Mouse (Mus musculus): ENCODE data around the gene Zfp683.

The Zfp683 gene

DNA sequence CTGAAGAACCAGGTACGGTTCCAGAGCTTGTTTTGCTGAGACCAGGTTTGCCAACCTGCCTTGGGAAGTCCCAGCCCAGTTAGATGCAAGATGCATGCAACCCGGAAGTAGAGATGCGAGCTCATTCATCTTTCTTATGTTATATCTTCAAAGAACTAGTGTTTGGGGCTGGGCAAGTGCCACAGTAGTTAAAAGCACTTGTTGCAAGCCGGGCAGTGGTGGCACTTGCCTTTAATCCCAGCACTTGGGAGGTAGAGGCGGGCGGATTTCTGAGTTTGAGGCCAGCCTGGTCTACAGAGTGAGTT, 37.5 kb downstream of the Zfp683 start:
- DNase-seq (ENCODE audit: low spot score in 2 of 2), result no peak

DNA sequence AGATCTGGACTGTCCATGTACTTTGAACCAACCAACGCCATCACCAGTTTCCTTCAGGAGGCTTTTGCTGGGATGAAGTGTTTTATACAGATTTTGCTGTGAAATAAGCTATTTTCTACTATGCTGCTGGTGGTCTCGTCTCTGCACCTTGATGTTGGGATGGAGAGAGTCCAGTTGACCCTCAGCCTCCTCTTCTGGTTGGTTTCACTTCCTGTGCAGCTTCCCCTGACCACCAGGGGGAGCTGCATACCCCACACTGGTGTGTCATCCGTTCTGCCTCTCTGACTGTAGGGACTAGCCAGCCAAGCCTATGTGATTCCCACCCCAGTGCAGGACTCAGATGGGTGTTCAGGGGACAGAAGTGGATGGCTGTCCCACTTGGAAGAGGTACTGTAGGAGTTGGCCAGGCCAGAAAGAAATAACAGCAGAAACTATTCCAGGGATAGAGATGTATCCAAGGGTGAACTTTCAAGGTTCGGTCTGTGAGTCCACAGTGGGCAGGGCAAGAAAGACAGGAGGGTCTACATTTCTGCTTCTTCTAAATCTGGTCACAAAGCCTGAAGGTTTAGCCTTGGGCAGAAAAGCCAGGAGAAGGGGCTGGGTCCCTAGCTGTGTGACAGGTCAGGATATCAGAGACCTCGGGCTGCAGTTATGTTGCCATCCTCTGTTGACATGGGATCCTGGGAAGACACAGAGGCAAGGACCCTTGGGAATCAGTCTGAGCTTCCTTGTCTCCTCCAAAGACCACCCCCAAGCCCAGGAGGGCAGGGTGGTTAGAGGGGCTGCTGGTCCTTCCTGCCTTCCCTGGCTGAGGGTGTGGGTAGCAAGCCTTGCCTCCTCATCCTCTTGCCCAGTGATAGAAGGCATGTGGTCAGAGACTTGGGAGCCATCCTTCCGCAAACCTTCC, 39.0 kb downstream of the Zfp683 start:
- peak; percentile 74 to 91 for DNase-seq (ENCODE audit: low spot score in 2 of 2)

DNA sequence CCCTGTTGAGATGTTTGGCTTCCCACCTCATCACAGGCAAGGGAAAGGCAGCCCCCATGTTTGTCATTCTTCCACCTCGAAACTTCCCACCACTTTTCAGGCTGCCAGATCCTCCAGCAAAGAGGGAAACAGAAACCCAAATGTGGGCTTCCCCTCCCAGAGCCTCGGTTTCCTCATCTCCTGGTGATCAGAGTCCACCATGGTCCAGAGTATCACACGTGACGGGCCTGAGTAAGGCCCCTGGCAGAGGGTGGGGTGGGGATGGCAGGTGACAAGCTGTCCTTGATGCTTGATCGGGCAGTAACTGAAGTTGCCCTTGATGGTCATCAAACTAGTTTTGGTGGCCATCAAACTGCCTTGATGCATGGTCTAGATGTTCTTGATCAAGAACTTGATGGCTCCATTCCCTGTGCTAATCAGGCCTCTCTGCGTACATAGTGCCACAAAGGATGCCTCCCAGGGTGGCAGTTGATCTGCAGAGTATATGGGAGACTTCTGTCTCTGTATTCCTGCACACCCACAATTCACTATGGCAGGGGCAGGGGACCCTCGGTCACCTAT, 40.4 kb downstream of the Zfp683 start:
- peak in 1 of 2 experiments; percentile 62 for DNase-seq (ENCODE audit: low spot score in 2 of 2)

DNA sequence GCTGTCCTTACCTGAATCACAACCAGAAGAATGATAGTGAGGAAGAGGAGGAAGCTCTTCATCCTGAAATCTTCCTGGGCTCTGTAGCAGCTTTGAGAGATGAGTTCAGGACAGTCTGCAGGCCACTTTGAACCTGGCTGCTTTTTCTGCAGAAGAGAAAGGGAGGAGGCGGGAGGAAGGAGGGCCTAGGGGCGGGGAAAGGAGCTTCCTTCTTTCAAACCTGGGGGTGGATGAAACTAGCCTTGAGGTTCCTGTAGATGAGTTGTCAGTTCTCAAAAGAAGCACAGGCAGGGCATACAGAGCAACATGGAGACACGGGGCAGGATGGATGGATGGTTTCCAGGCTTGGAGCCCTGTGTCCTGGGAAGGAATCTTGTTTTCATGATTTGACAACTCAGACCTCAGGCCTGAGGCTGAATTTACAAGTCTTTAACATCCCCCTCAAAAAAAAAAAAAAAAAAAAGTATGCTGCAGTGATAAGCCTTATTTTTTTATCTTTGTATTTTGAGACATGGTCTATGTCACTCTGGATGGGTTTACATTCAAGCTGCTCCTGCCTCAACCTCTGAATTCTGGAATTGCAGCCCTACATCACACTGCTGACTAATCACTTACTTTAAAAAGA, 41.4 kb downstream of the Zfp683 start, which contains the start of gene Cd52:
TSS of gene Cd52 (minus strand) at position 160 of the 625 bp plus-strand sequence.
- peak; percentile 77 to 79 for DNase-seq (ENCODE audit: low spot score in 2 of 2)

DNA sequence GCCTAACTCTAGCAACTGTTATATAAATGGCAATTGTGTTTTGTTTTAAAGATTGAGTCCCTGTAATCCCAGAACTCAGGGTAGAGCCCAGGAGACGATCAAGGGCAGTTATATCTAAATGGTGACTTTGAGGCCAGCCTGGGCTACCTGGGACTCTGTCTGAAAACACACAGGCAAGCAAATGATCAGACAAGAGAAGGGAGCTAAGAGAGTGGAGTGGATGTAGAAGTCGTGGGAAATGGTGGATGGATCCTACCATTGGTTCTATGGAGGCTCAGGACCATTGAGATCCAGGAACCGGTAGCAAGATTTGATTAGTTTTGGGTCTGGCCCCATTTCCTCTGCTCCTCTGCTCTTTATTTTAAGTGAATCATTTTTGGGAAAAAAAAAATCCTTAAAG, 42.5 kb downstream of the Zfp683 start:
- no peak for DNase-seq (ENCODE audit: low spot score in 2 of 2)

DNA sequence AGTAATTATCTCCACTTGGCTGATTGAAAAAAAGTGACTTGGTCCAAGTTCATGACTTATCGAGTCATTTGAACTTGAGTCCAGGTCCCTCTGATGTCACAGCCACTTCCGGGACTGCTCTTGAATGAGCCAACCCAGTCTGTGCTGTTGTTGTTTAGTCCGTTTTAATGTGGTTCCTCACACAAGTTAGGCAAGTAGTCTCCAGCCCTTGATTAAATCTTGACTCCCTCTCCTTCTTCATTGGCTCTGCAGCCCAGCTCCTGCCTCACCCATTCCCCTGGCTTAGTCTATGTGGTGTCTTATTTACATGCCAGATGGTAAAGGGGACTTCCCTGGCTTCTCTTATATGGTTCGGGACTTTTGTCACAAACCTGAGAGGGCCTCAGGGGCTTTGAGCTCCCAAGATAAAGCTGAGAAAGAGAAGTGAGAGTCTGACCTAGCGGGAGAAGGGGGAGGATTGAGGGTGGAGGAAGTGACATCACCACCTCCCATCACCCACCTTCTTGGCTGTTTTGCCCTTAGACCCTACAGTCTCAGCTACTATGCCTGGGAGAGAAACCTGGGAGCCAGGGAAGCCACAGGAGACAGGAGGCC, 43.5 kb downstream of the Zfp683 start:
- peak in 1 of 2 experiments; percentile 47 for DNase-seq (ENCODE audit: low spot score in 2 of 2)

DNA sequence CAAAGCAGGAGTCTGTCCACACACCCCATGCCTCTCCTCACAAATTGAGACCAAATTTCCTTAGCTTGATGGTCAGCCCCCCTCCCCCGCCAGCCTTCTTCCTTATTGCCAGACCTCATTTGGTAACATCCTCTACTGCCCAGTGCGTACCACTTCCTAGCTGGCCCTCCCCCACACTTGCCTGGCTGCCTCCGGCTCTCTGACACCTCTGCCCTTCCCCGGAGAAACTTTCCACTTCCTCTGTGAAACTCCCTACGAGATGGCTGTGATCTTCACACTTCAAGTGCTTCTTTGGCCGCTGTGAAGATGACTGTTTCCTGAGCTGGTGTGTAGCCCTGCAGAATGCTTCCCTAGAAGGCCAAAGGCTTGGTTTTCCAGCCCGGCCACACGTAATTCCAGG, 45.0 kb downstream of the Zfp683 start:
- DNase-seq (ENCODE audit: low spot score in 2 of 2), result peak; percentile 75 to 84

DNA sequence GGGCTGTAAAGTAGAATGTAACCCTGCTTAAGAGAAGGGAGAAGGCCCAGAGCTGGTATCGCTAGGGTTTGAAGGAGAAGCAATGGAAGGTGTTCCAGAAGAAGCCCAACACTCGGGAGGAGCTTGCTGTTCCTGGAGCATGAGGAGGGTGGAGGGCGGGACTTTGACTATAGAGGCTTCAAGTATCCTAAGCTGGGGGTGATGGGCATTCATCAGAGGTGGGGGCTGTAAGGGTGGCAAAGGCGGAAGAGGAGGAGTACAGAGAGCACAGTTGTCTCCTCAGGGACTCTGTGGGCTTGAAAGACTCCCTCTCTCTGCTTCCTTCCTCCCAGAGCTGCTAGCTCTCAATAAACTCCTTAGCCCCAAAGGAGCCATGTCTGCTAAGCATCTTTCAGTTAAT, 46.6 kb downstream of the Zfp683 start:
- DNase-seq (ENCODE audit: low spot score in 2 of 2), result no peak

DNA sequence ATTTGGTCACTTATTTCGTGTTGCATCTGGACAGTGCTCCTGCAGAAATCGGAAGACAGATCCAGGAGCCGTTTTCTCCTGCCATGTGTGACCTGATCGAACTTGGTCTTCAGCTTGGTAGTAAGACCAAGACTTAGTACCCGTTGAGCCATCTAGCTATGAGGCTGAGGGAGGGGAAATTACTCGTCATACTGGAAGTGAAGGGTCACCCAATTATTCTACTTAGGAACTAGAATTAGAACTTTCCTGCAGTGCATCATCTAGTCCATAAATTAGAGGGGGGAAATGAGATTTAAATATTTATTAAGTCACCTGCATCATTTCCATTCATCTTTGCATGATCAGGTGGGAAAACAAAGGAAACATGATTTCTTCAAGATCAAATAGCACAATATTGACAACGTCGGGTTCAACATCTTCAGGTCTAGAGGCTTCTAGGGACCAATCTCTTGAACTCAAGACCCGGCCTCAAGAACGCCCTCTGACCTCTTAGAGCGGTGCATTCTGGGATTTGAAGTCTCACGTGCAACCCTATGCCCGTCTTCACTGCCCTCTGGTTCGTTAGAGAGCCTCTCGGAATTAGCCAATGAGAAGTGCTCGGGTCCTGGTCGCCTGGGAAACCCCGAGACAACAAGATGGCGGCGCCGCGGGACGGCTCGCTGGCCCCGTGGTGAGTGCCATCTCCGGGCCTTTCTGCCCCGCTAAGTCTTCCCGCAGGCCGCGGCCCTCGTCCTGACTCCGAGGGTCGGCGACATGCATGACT, 48.5 kb downstream of the Zfp683 start, which contains the start of gene Ubxn11:
TSS of gene Ubxn11 (plus strand) at position 592 of the 763 bp plus-strand sequence.
- DNase-seq (ENCODE audit: low spot score in 2 of 2), result peak; percentile 86 to 92

DNA sequence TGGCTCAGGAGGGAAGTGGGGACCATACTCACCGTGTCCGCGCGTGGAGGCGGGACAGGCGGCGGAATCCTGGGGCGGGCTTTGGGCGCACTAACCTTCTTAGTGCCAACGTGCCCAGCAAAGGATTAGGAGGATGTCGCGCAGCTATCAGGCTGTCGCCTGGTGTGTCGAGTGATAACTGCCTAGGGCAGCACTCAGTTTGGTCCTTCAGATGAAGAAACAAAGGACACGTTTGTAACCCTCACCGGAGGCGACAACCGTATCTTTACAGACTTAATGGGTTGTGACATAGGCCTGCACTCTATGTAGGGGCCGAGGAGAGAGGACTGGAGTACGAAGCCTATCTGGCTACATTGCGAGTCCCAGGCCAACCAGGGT, 49.1 kb downstream of the Zfp683 start:
- DNase-seq (ENCODE audit: low spot score in 2 of 2), result no peak

DNA sequence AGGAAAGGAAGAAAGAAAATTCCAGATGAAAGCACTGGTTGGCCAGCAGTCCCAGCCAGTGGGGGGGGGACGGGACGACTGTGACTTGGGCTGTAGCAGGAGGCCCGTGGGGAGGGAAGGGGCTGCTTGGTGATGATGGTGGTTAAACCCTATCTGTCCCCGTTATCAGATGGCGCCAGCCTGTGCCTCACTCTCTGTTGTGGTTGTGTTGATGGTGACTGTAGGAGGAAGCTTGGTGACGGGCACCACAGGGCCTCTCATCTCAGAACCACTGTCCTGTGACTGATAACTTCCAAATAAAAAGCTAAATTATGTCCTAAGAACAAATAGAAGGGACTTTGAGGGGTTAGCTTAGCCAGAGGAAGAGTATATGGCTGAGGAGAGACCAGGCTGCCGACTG, 52.5 kb downstream of the Zfp683 start:
- no peak for DNase-seq (ENCODE audit: low spot score in 2 of 2)

DNA sequence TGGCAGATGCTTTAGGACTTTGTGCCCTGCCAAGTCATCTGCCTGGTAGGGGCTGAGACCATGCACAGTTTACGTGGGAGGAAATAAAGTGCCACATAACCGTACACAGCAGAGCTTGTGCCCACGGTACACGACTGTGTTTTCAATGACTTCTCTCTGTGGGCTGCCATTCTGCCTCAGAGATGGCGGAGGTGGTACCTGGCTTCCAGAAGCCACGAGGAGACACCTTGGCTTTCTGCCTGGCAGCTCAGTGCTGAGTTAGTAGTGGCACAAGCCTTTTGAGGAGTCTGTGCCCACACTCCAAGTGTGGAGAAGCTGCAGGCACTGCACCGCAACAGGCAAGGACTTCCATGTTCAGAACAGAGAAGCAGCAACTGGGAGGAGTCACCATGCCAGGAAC, 54.1 kb downstream of the Zfp683 start:
- no peak for DNase-seq (ENCODE audit: low spot score in 2 of 2)

DNA sequence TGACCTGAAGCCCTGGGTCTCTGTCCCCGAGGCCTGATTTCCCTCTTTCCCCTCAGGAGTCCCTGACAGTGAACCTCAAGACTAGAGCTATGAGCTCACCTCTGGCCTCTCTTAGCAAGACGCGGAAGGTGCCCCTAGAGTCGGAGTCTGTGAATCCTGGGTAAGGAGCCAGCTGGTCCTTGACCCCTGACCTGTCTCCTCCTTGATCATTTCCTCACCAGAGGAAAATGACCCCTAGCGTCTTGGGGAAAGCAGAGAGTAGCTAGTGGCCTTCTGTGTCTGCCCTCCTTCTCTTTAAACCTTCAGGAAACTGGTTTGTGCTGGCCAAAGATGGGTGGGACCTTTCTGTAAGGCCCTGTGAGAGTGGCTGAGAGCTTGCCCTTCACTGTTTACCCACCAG, 54.6 kb downstream of the Zfp683 start:
- no peak for DNase-seq (ENCODE audit: low spot score in 2 of 2)

All from spleen, postnatal 4 days (tissue).